Mouse (Mus musculus) liver, embryonic 12.5 days (tissue): ENCODE measurements at regions not wholly inside any gene's neighbourhood (a gene's known extent, or its start where the extent isn't known, plus 50 kb on each side); places are given as distances from the start of the nearest gene placed in this dataset.

Experiments used
- ATAC-seq: fragments of 200-750 bp; cut with Nextera tagmentation; 2 replicates; pipeline ENCODE4 v1.8.0; 2017; ENCODE audit warnings: moderate number of reproducible peaks, mild to moderate bottlenecking, moderate library complexity
- H3K27ac ChIP-seq: fragments of 300-500 bp; sonication (generic); 2 replicates; pipeline ENCODE4 v1.5.1; 2016; ENCODE audit warnings: mild to moderate bottlenecking
- H3K27me3 ChIP-seq: fragments of 300-500 bp; sonication (generic); replicated peaks from 2 replicates; pipeline ENCODE4 v1.6.1; 2016; ENCODE audit warnings: mild to moderate bottlenecking, moderate library complexity
- H3K36me3 ChIP-seq: fragments of 300-500 bp; sonication (generic); 2 replicates; pipeline ENCODE4 v1.6.1; 2016; ENCODE audit warnings: mild to moderate bottlenecking, moderate library complexity
- H3K4me1 ChIP-seq: fragments of 300-500 bp; sonication (generic); 2 replicates; pipeline ENCODE4 v1.6.1; 2016
- H3K4me2 ChIP-seq: fragments of 300-500 bp; sonication (generic); 2 replicates; pipeline ENCODE4 v1.6.1; 2016; ENCODE audit warnings: mild to moderate bottlenecking, moderate library complexity
- H3K4me3 ChIP-seq: fragments of 300-500 bp; sonication (generic); 2 replicates; pipeline ENCODE4 v1.5.1; 2016; ENCODE audit warnings: mild to moderate bottlenecking, moderate library complexity
- H3K9ac ChIP-seq: fragments of 300-500 bp; sonication (generic); 2 replicates; pipeline ENCODE4 v1.6.1; 2016; ENCODE audit warnings: mild to moderate bottlenecking, moderate library complexity
- H3K9me3 ChIP-seq: fragments of 300-500 bp; sonication (generic); replicated peaks from 2 replicates; pipeline ENCODE4 v1.6.1; 2016; ENCODE audit warnings: mild to moderate bottlenecking, moderate library complexity
- whole genome bisulfite sequencing: fragments of 180-500 bp; shearing (Covaris S2); methylation state at CpG from one replicate; pipeline ENCODE4 v1.1.7; 2016; ENCODE audit not compliant: insufficient replicate concordance; 5-methylcytosine and 5-hydroxymethylcytosine counted together

DNA sequence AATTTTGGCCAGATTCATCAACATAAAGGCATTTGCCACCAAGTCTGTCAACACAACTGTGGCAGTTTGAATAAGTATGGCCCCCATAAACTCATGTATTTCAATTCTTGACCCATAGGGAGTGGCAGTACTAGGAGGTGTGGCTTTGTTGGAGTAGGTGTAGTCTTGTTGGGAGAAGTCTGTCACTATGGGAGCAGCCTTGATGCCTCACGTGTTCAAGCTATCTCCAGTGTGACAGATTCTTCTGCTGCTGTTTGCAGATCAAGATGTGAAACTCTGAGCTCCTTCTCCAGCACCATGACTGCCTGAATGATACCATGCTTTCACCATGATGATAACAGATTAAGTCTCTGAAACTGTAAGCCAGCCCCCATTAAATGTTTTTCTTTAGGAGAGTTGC, 97.2 kb upstream of the Ndst4 start:
- Histone ChIP-seq H3K9ac (no peak overlapping the region), H3K27me3 (no peaks in the 10 kb centered on the region)

DNA sequence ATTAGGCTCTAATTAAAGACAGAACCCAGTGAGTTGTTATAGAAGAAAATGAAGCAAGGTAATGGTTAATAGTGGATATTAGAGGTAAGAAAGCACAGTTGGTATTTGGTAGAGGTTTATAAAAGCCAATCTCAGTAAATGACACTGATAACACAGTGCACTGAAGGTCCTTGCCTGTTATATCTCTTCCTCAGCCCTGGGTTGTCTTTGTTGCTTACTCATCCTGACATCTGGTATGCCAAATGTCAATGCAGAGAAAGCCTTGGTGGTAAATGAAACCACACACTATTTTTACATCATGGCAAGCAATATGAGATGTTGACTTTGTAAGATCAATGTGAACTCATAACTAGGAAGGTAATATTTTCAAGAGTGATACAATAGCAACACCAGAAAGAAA, 76.8 kb upstream of the Ndst4 start:
- Histone ChIP-seq H3K27me3 (no peaks in the 10 kb centered on the region), H3K36me3 (no peaks in the 10 kb centered on the region), H3K4me1 (no peaks in the 10 kb centered on the region), H3K9ac (no peak overlapping the region), H3K4me2 (no peak overlapping the region), H3K4me3 (no peak overlapping the region), H3K27ac (no peak overlapping the region), H3K9me3 (no peaks in the 10 kb centered on the region)
- no peak for ATAC-seq

More for the DNA sequence above, 97.2 kb upstream of the Ndst4 start:
- Histone ChIP-seq H3K9me3 (no peaks in the 10 kb centered on the region), H3K4me3 (no peak overlapping the region), H3K4me1 (peaks cover 6% of the 10 kb centered on the region), H3K36me3 (no peaks in the 10 kb centered on the region), H3K27ac (no peak overlapping the region), H3K4me2 (no peak overlapping the region)
- peak; percentile 94 for ATAC-seq
- WGBS: 26% methylated on average over 1 of the region's 1 CpGs

DNA sequence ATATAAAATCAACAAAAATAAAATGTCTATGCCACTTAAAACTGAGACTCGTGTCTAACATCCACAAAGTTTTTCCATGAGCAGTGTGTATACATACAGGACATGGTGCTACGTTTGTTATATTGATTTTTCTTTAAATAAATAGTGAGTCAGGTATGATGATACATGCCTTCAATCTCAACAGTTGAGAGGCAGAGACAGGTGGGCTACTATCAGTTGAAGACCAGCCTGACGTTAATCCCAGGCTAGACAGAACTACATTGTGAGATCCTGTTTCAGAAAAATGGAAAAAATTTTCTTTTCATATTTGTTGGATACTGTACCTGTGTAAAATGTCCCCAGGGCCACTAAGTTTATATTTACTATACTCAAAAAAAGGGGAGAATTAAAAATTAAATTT, 66.5 kb upstream of the Ndst4 start:
- no peaks in the 10 kb centered on the region for H3K4me1 ChIP-seq
- no peak overlapping the region for H3K4me3 ChIP-seq

DNA sequence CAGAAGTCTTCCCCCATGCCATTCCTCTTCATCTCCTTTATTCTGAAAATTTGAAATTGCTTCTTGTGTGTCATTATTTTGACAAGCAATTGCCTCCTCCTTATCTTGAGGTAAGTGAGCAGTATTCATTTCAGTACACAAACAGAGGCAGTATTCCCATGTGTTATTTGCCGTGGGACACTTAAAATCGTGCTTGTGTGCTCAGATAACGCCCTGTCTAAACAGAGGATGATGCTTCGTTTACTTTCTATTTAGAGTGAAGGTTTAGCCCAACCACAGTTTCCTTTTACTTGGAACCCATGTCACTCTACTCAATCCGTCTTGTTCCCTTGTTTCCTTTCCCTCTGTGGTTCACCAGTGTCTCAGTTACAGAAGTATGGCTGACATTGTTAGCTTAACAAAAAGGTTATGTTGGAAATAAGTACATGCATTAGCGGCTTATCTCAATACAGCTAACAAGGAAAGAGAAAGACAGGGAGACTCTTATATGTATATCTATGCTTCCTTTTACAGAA, 65.6 kb upstream of the Ndst4 start:
- Histone ChIP-seq H3K4me2 (peak overlapping the region; percentile 40), H3K36me3 (no peaks in the 10 kb centered on the region), H3K27ac (no peak overlapping the region), H3K9ac (no peak overlapping the region), H3K4me3 (no peak overlapping the region), H3K9me3 (no peaks in the 10 kb centered on the region), H3K4me1 (no peaks in the 10 kb centered on the region), H3K27me3 (no peaks in the 10 kb centered on the region)
- peak; percentile 30; the same call in 1 of the 2 replicates for ATAC-seq
- whole genome bisulfite sequencing: 7% methylated on average over 6 of the region's 6 CpGs

More for the DNA sequence above, 66.5 kb upstream of the Ndst4 start:
- Histone ChIP-seq H3K9me3 (no peaks in the 10 kb centered on the region), H3K27ac (no peak overlapping the region), H3K4me2 (no peak overlapping the region), H3K27me3 (no peaks in the 10 kb centered on the region), H3K9ac (no peak overlapping the region), H3K36me3 (no peaks in the 10 kb centered on the region)
- WGBS: 55% methylated on average over 3 of the region's 3 CpGs
- ATAC-seq: no peak
